Comparison of ENCODE assay signal across 8 mouse cellular contexts in the genomic region with DNA sequence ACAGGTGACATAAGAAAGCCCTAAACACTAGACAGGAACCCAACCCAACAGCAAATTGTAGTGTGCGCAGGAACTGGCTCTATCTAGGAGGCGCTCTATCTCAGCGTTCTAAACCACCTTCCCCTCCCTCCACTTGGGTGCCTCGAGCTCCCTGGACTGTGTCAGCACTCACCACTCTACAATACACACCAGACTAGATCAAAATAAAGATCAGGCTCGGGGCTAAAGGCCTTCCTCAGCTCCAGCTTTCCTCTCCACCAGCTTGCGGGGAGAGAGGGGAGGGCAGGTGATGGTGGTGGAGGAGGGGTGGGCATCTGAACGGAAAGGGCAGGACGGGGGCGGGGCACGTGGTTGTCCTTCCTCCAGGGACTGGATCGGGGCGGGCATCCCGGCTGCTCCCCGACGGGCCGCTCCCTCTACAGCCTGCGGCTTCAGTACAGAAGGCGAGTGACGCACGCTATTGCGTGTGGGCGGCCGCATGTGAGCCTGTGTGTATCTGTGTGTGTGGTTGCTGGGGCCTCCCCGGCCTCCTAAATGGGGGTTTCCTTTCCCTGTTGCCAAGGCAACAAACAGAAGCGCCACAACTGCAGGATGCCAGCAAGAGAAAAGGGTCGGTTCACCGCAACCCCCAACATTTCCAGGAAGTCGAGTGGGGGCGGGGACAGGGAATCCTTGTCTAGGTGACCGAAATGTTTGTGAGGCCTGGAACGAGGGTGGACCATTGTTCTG. TPM values are rescaled to one million over a fixed set of nuclear protein-coding genes. Genes with fewer than 3 reads are reported as not detected.
A peak's percentile ranks its signal among the peaks of the same experiment; 100 is the strongest.
DNase-seq lines count a peak whose midpoint lies in the region; ATAC-seq and TF ChIP-seq lines count a peak whose summit lies in the region.

A gene (minus strand): TSS at position 265 of the 729 bp plus-strand sequence.

- under 1% methylated on average over 31 of the region's 31 CpGs for WGBS in hindbrain, embryonic 10.5 days
- WGBS in lung, embryonic 15.5 days = under 1% methylated on average over 31 of the region's 31 CpGs
- WGBS in olfactory bulb, adult 2 months = 2% methylated on average over 31 of the region's 31 CpGs
- WGBS in thymus, adult 2 months = under 1% methylated on average over 31 of the region's 31 CpGs

- H3K4me3 ChIP-seq in hindbrain, embryonic 10.5 days = peak within 1 kb of the TSS; percentile 54
- H3K4me3 ChIP-seq in lung, embryonic 15.5 days = peak within 1 kb of the TSS; percentile 43
- H3K4me3 ChIP-seq in olfactory bulb, adult 2 months (ENCODE audit: insufficient read depth, low read depth, low read length) = peak within 1 kb of the TSS; percentile 50
- peak within 1 kb of the TSS; percentile 38 for H3K4me3 ChIP-seq in thymus, adult 2 months (ENCODE audit: control insufficient read depth, insufficient read depth, low read length)

- peak; percentile 95 for ATAC-seq in lung, embryonic 15.5 days (ENCODE audit: borderline replicate concordance, extremely low read depth, low FRiP score, low TSS enrichment)

- H3K9me3 ChIP-seq in hindbrain, embryonic 10.5 days = no peaks in the 10 kb centered on the region
- H3K9me3 ChIP-seq in lung, embryonic 15.5 days = no peaks in the 10 kb centered on the region

- no peaks in the 10 kb centered on the region for H3K36me3 ChIP-seq in hindbrain, embryonic 10.5 days
- H3K36me3 ChIP-seq in lung, embryonic 15.5 days = no peaks in the 10 kb centered on the region
- no peaks in the 10 kb centered on the region for H3K36me3 ChIP-seq in thymus, adult 2 months (ENCODE audit: control insufficient read depth, insufficient read depth, low read length)

- H3K9ac ChIP-seq in lung, embryonic 15.5 days = peak within 1 kb of the TSS; percentile 24

- TF ChIP-seq CTCF in olfactory bulb, adult 2 months (IDR thresholded peaks at IDR 0.05; ENCODE audit: insufficient read depth, low read depth, low read length) = peak; percentile 31; the same call in 1 of the 2 replicates
- TF ChIP-seq CTCF in thymus, adult 2 months (IDR thresholded peaks at IDR 0.05; ENCODE audit: borderline replicate concordance, control insufficient read depth, extremely low read depth, insufficient read depth, low read length, poor library complexity) = no peak; the same call in 1 of the 2 replicates

- H3K4me1 ChIP-seq in hindbrain, embryonic 10.5 days (replicated peaks) = peaks cover 58% of the 10 kb centered on the region
- peaks cover 61% of the 10 kb centered on the region for H3K4me1 ChIP-seq in lung, embryonic 15.5 days
- H3K4me1 ChIP-seq in olfactory bulb, adult 2 months (ENCODE audit: control insufficient read depth, insufficient read depth, low read length) = peaks cover 53% of the 10 kb centered on the region
- H3K4me1 ChIP-seq in thymus, adult 2 months (replicated peaks; ENCODE audit: control insufficient read depth, insufficient read depth, low read length) = peaks cover 64% of the 10 kb centered on the region

- peak within 1 kb of the TSS; percentile 60 for H3K4me2 ChIP-seq in lung, embryonic 15.5 days

- H3K27me3 ChIP-seq in hindbrain, embryonic 10.5 days (ENCODE audit: insufficient read depth, poor library complexity, severe bottlenecking) = peaks cover 6% of the 10 kb centered on the region
- no peaks in the 10 kb centered on the region for H3K27me3 ChIP-seq in lung, embryonic 15.5 days
- H3K27me3 ChIP-seq in thymus, adult 2 months (ENCODE audit: control insufficient read depth, insufficient read depth, low read length) = no peaks in the 10 kb centered on the region

- DNase-seq in MN1 (ENCODE audit: low spot score) = peak; percentile 98
- DNase-seq in cerebellum, adult 9-11 months = peak; percentile 95
- peak; percentile 88 to 92 for DNase-seq in frontal cortex, adult 2 months (ENCODE audit: extremely low spot score in 1 of 2, low spot score in 1 of 2)
- peak; percentile 92 for DNase-seq in hindbrain, embryonic 10.5 days (ENCODE audit: low spot score)
- DNase-seq in layer of hippocampus, adult 9-10 months (ENCODE audit: low spot score) = peak; percentile 77
- peak; percentile 94 for DNase-seq in thymus, adult 2 months

- peak; percentile 27; the same call in 1 of the 2 replicates for TF ChIP-seq POLR2A in olfactory bulb, adult 2 months (IDR thresholded peaks at IDR 0.05; ENCODE audit: insufficient read depth, low read depth, low read length)
- peak; percentile 65 for TF ChIP-seq POLR2A in thymus, adult 2 months (IDR thresholded peaks at IDR 0.05; ENCODE audit: control insufficient read depth, extremely low read depth, insufficient read depth, low read length, poor library complexity)

- peak within 1 kb of the TSS; percentile 87 for H3K27ac ChIP-seq in hindbrain, embryonic 10.5 days
- peak within 1 kb of the TSS; percentile 92 for H3K27ac ChIP-seq in lung, embryonic 15.5 days
- H3K27ac ChIP-seq in olfactory bulb, adult 2 months (ENCODE audit: insufficient read depth, low read depth, low read length) = peak within 1 kb of the TSS; percentile 95
- H3K27ac ChIP-seq in thymus, adult 2 months (ENCODE audit: control insufficient read depth, insufficient read depth, low read length) = peak within 1 kb of the TSS; percentile 83

RNA-seq across cellular contexts. Expression of the gene that starts here (rescaled TPM):
- 52.5 and 53.9 TPM in 2 replicates for polyA plus RNA-seq in frontal cortex, adult 2 months (2012; rRNA removed)
- polyA plus RNA-seq in hindbrain, embryonic 10.5 days (2016; fragmentation: Nextera tagmentation; extraction: Ambion mirVana) = 13.4 and 24.0 TPM in 2 replicates
- polyA plus RNA-seq in lung, embryonic 15.5 days (2015; fragmentation: Nextera tagmentation; extraction: Ambion mirVana) = 111 and 121 TPM in 2 replicates
- polyA plus RNA-seq in olfactory bulb, adult 2 months (2012; ENCODE audit: insufficient read depth, insufficient read length, low replicate concordance, missing spikeins) = not detected in 2 replicates
- polyA plus RNA-seq in thymus, adult 2 months (2012; rRNA removed) = 59.3 and 61.1 TPM in 2 replicates

Comparison
In these comparisons a context has a peak if more than half of its experiments do, and no peak if none do; other contexts are left out.
1. Peak in every context shown above with its lines: DNase-seq, ATAC-seq, H3K4me3 ChIP-seq and H3K27ac ChIP-seq.
2. RNA of the gene that starts here (polyA plus RNA-seq): 111 to 121 TPM in lung, embryonic 15.5 days, 59.3 to 61.1 TPM in thymus, adult 2 months, 52.5 to 53.9 TPM in frontal cortex, adult 2 months and 13.4 to 24.0 TPM in hindbrain, embryonic 10.5 days; not detected in olfactory bulb, adult 2 months; every median in the first group is over 10 times any median in the second.